Mouse (Mus musculus): Measurements from ENCODE around the gene Smbd1. TPM values are rescaled to one million over a fixed set of nuclear protein-coding genes. Genes with fewer than 3 reads are reported as not detected.

The Smbd1 gene
- total and polyA plus RNA-seq, 3 experiments, result not detected

Other genes starting within 250 kb of the Smbd1 start
- 328 and 358 TPM in 2 replicates for gene Tfrc, start 201.6 kb downstream of the Smbd1 start, total RNA-seq (2012; rRNA removed)
- 840 and 921 TPM in 2 replicates for gene Tfrc, start 201.6 kb downstream of the Smbd1 start, total RNA-seq (2014; rRNA removed)
- 186 and 190 TPM in 2 replicates for gene Tfrc, start 201.6 kb downstream of the Smbd1 start, polyA plus RNA-seq (2012; ENCODE audit: insufficient read length, low read depth)
- 31.9 and 35.9 TPM in 2 replicates for gene Tnk2, start 166.6 kb downstream of the Smbd1 start, total RNA-seq (2012; rRNA removed)
- 14.7 and 18.8 TPM in 2 replicates for gene Tnk2, start 166.6 kb downstream of the Smbd1 start, total RNA-seq (2014; rRNA removed)
- gene Tnk2, start 166.6 kb downstream of the Smbd1 start, polyA plus RNA-seq (2012; ENCODE audit: insufficient read length, low read depth), result 62.2 and 67.7 TPM in 2 replicates
- gene Muc4, start 74.6 kb downstream of the Smbd1 start, total RNA-seq (2012; rRNA removed), result 0.21 and 0.51 TPM in 2 replicates
- gene Muc4, start 74.6 kb downstream of the Smbd1 start, total RNA-seq (2014; rRNA removed), result 0.09 TPM in 1 of 2 replicates, not detected in the other
- gene Muc4, start 74.6 kb downstream of the Smbd1 start, polyA plus RNA-seq (2012; ENCODE audit: insufficient read length, low read depth), result 0.34 and 0.44 TPM in 2 replicates
- 0.21 and 0.42 TPM in 2 replicates for gene Muc20, start 13.0 kb downstream of the Smbd1 start, total RNA-seq (2012; rRNA removed)
- 0.16 and 0.36 TPM in 2 replicates for gene Muc20, start 13.0 kb downstream of the Smbd1 start, total RNA-seq (2014; rRNA removed)
- gene Muc20, start 13.0 kb downstream of the Smbd1 start, polyA plus RNA-seq (2012; ENCODE audit: insufficient read length, low read depth), result 0.87 and 1.4 TPM in 2 replicates
- gene Fyttd1, start 67.0 kb upstream of the Smbd1 start, total RNA-seq (2012; rRNA removed), result 163 and 168 TPM in 2 replicates
- gene Fyttd1, start 67.0 kb upstream of the Smbd1 start, total RNA-seq (2014; rRNA removed), result 264 and 297 TPM in 2 replicates
- 148 and 164 TPM in 2 replicates for gene Fyttd1, start 67.0 kb upstream of the Smbd1 start, polyA plus RNA-seq (2012; ENCODE audit: insufficient read length, low read depth)
- 21.0 and 28.0 TPM in 2 replicates for gene Rubcn, start 67.3 kb upstream of the Smbd1 start, total RNA-seq (2012; rRNA removed)
- gene Rubcn, start 67.3 kb upstream of the Smbd1 start, total RNA-seq (2014; rRNA removed), result 38.3 and 40.4 TPM in 2 replicates
- gene Rubcn, start 67.3 kb upstream of the Smbd1 start, polyA plus RNA-seq (2012; ENCODE audit: insufficient read length, low read depth), result 22.2 and 27.7 TPM in 2 replicates
- 11.4 and 11.9 TPM in 2 replicates for gene Lrch3, start 103.6 kb upstream of the Smbd1 start, total RNA-seq (2012; rRNA removed)
- gene Lrch3, start 103.6 kb upstream of the Smbd1 start, total RNA-seq (2014; rRNA removed), result 15.6 and 16.1 TPM in 2 replicates
- 16.6 and 20.7 TPM in 2 replicates for gene Lrch3, start 103.6 kb upstream of the Smbd1 start, polyA plus RNA-seq (2012; ENCODE audit: insufficient read length, low read depth)
- gene Iqcg, start 245.7 kb upstream of the Smbd1 start, total RNA-seq (2012; rRNA removed), result 3.4 and 5.0 TPM in 2 replicates
- 7.3 and 13.0 TPM in 2 replicates for gene Iqcg, start 245.7 kb upstream of the Smbd1 start, total RNA-seq (2014; rRNA removed)
- gene Iqcg, start 245.7 kb upstream of the Smbd1 start, polyA plus RNA-seq (2012; ENCODE audit: insufficient read length, low read depth), result 21.8 and 31.3 TPM in 2 replicates
- gene Rpl35a, start 246.0 kb upstream of the Smbd1 start, total RNA-seq (2012; rRNA removed), result 3,875 and 4,003 TPM in 2 replicates
- 5,433 and 7,521 TPM in 2 replicates for gene Rpl35a, start 246.0 kb upstream of the Smbd1 start, total RNA-seq (2014; rRNA removed)
- gene Rpl35a, start 246.0 kb upstream of the Smbd1 start, polyA plus RNA-seq (2012; ENCODE audit: insufficient read length, low read depth), result 3,182 and 3,281 TPM in 2 replicates